Mouse (Mus musculus): ENCODE data around the gene Slc38a2. TPM values are rescaled to one million over a fixed set of nuclear protein-coding genes. Genes with fewer than 3 reads are reported as not detected.

The Slc38a2 gene
- polyA plus RNA-seq, 1 experiment from 2014 or later, result 57.6 TPM

Other genes with a start within 250 kb of the Slc38a2 start
- gene Scaf11, start 238.9 kb downstream of the Slc38a2 start, polyA plus RNA-seq (2016; fragmentation: Nextera tagmentation; extraction: Ambion mirVana), result 68.8 and 73.0 TPM in 2 replicates
- 41.1 and 43.1 TPM in 2 replicates for gene Slc38a1, start 56.8 kb downstream of the Slc38a2 start, polyA plus RNA-seq (2016; fragmentation: Nextera tagmentation; extraction: Ambion mirVana)

All from liver, embryonic 12.5 days (tissue).